Mouse (Mus musculus) C2C12 (cell line): ENCODE measurements around the gene Ercc6.

ENCODE experiments used
- CEBPB ChIP-seq: IDR thresholded peaks from one replicate; pipeline ENCODE4 v1.6.1; 2011; ENCODE audit warnings: low read depth, mild to moderate bottlenecking, control low read depth, moderate library complexity
- CTCF ChIP-seq: IDR thresholded peaks from one replicate; pipeline ENCODE4 v1.5.1; 2011; ENCODE audit not compliant: control insufficient read depth, insufficient read depth, insufficient read length
- MAX ChIP-seq: IDR thresholded peaks from one replicate; pipeline ENCODE4 v1.6.1; 2011; ENCODE audit warnings: mild to moderate bottlenecking, control low read depth
- MYOD1 ChIP-seq: IDR thresholded peaks from one replicate; pipeline ENCODE4 v1.6.1; 2011; ENCODE audit warnings: low read depth; ENCODE audit not compliant: control insufficient read depth, insufficient read length
- MYOG ChIP-seq: IDR thresholded peaks from one replicate; pipeline ENCODE4 v1.6.1; 2011; ENCODE audit not compliant: control insufficient read depth, insufficient read length; ENCODE audit errors: extremely low read depth
- USF1 ChIP-seq: IDR thresholded peaks from one replicate; pipeline ENCODE4 v1.6.1; 2011; ENCODE audit warnings: low read depth, mild to moderate bottlenecking, control low read depth, moderate library complexity

DNA sequence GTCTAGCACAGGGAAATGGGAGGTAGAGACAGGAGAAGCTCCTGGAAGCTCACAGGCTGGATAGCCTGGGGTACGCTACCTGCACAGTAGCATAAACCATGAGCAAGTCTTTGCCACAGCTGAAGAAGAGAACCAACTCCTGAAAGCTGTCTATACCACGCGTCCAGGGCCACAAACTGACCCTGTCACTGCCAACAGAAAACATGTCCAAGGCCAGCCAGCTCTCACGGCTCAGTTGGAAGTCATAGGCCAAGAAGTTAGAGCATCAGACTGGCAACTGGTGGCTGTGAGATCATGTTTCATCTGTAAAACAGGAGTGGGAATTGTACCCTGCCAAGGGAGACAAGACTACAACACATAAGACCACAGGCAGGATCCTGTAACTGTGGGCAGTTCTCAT, 20.3 kb downstream of the Ercc6 start:
- TF ChIP-seq CTCF (no peak), MAX (no peak), USF1 (no peak), CEBPB (no peak), MYOD1 (no peak), MYOG (no peak)
